Mouse (Mus musculus) midbrain, embryonic 14.5 days (tissue): ENCODE measurements around the gene Ctbp1. TPM values are rescaled to one million over a fixed set of nuclear protein-coding genes. Genes with fewer than 3 reads are reported as not detected.

Experiments used
- ATAC-seq: fragments of 200-750 bp; cut with Nextera tagmentation; 2 replicates; pipeline ENCODE4 v1.8.0; 2017; ENCODE audit warnings: moderate number of reproducible peaks, moderate library complexity; ENCODE audit not compliant: low FRiP score, low TSS enrichment
- DNase-seq: peaks from one replicate; pipeline ENCODE4 v3.0.0-alpha.2; 2015
- H3K27ac ChIP-seq: fragments of 300-500 bp; sonication (generic); replicated peaks from 2 replicates; pipeline ENCODE4 v1.5.1; 2014; ENCODE audit warnings: mild to moderate bottlenecking, low read depth, low read length, moderate library complexity
- H3K27me3 ChIP-seq: fragments of 300-500 bp; sonication (generic); 2 replicates; pipeline ENCODE4 v1.6.1; 2014; ENCODE audit warnings: low read length, control low read depth, mixed read lengths; ENCODE audit not compliant: control insufficient read depth, insufficient read depth
- H3K36me3 ChIP-seq: fragments of 300-500 bp; sonication (generic); 2 replicates; pipeline ENCODE4 v1.6.1; 2014; ENCODE audit warnings: low read length, control low read depth; ENCODE audit not compliant: control insufficient read depth, insufficient read depth
- H3K4me1 ChIP-seq: fragments of 300-500 bp; sonication (generic); 2 replicates; pipeline ENCODE4 v1.6.1; 2014; ENCODE audit warnings: mild to moderate bottlenecking, antibody characterized with exemption, low read length, control low read depth; ENCODE audit not compliant: control insufficient read depth, insufficient read depth
- H3K4me2 ChIP-seq: fragments of 300-500 bp; sonication (generic); 2 replicates; pipeline ENCODE4 v1.6.1; 2014; ENCODE audit warnings: mild to moderate bottlenecking, low read length, moderate library complexity
- H3K4me3 ChIP-seq: fragments of 300-500 bp; sonication (generic); replicated peaks from 2 replicates; pipeline ENCODE4 v1.5.1; 2014; ENCODE audit warnings: low read depth, low read length
- H3K9ac ChIP-seq: fragments of 300-500 bp; sonication (generic); replicated peaks from 2 replicates; pipeline ENCODE4 v1.6.1; 2014; ENCODE audit warnings: mild to moderate bottlenecking, low read length, moderate library complexity
- H3K9me3 ChIP-seq: fragments of 300-500 bp; sonication (generic); 2 replicates; pipeline ENCODE4 v1.6.1; 2016; ENCODE audit warnings: low read length, control low read depth, mixed read lengths; ENCODE audit not compliant: control insufficient read depth
- WGBS: fragments of 180-500 bp; shearing (Covaris S2); extraction: QIAGEN DNeasy Blood & Tissue Kit; methylation state at CpG from one replicate; pipeline ENCODE4 v1.1.7; 2014; 5-methylcytosine and 5-hydroxymethylcytosine counted together
- polyA plus RNA-seq: library from polyadenylated mRNA; unstranded; fragments of >200 nt; fragmentation: Nextera tagmentation; extraction: Ambion mirVana; gene quantifications from 2 replicates; pipeline ENCODE4 v1.2.1, GENCODE M21; 2014

Gene Ctbp1
- polyA plus RNA-seq, 1 experiment from 2014 or later, result 581 TPM

GRCm38 (mm10) chr5:33200071-33200470 lies 74.7 kb downstream of the Ctbp1 start:
- no peak overlapping the region for H3K4me2 ChIP-seq
- ATAC-seq (no peak), DNase-seq (no peak)
- H3K9me3 ChIP-seq, result no peaks in the 10 kb centered on the region
- H3K4me1 ChIP-seq, result no peaks in the 10 kb centered on the region
- H3K27me3 ChIP-seq, result no peaks in the 10 kb centered on the region
- no peak overlapping the region for H3K9ac ChIP-seq
- WGBS, result 64% methylated on average over 1 of the region's 1 CpGs
- no peak overlapping the region for H3K4me3 ChIP-seq
- H3K36me3 ChIP-seq, result no peaks in the 10 kb centered on the region
- H3K27ac ChIP-seq, result no peak overlapping the region

Other genes with a start within 250 kb of the Ctbp1 start
- not detected in 2 replicates for gene Slc5a1, start 170.8 kb downstream of the Ctbp1 start, polyA plus RNA-seq
- gene Spon2, start 56.5 kb downstream of the Ctbp1 start, polyA plus RNA-seq, result 0.50 and 1.6 TPM in 2 replicates
- gene Maea, start 60.5 kb upstream of the Ctbp1 start, polyA plus RNA-seq, result 120 and 138 TPM in 2 replicates
- gene Uvssa, start 103.6 kb upstream of the Ctbp1 start, polyA plus RNA-seq, result 7.6 and 8.4 TPM in 2 replicates
- 0.49 and 0.70 TPM in 2 replicates for gene Nkx1-1, start 159.0 kb upstream of the Ctbp1 start, polyA plus RNA-seq